Mouse (Mus musculus) adrenal gland, adult (tissue): Measurements from ENCODE around the gene Apbb1ip.

Experiments used
- DNase-seq, 2 experiments: peaks; one replicate each; pipeline ENCODE4 v3.0.0; 2022 to 2023; ENCODE audit warnings: low spot score in 1 of 2; ENCODE audit not compliant: inconsistent age in 2 of 2

The Apbb1ip gene

GRCm38 (mm10) chr2:22774181-22774751 is 372 bp downstream of the Apbb1ip start:
- DNase-seq, result peak; percentile 48 to 72

- no peak for DNase-seq
Measured at GRCm38 (mm10) chr2:22775213-22775612, 1.3 kb downstream of the Apbb1ip start.

GRCm38 (mm10) chr2:22775681-22776080 is 1.8 kb downstream of the Apbb1ip start:
- DNase-seq, result no peak

DNA sequence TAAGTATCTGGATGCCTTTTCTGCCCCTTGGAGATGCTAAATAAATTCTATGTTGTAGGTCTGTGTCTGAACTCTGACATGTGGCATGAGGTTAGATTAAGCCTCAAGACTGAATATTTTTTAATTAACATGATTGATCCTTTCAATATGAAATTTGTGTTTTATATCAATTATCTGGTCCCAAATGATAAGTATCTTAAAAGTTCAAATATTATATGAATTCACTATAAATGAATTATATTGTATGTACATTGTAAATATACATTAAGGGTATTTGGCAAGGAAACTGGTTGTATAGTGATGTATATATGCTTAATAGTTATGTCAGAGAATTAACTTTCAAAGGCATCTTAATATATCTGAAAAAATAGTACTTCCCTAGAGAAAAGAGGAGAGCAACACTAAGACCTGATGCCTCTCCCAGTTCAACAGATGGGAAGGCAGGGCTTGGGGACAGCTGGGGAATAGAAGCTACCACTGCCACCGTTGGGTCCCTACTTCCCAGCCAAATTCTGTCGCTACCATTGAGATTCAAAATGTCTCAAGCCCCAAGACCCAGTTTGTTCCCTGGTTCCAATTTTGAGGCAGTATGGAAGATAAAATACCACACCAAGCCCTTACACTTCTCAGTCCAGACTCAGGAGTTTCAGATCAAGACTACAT is 2.8 kb downstream of the Apbb1ip start:
- no peak for DNase-seq

DNA sequence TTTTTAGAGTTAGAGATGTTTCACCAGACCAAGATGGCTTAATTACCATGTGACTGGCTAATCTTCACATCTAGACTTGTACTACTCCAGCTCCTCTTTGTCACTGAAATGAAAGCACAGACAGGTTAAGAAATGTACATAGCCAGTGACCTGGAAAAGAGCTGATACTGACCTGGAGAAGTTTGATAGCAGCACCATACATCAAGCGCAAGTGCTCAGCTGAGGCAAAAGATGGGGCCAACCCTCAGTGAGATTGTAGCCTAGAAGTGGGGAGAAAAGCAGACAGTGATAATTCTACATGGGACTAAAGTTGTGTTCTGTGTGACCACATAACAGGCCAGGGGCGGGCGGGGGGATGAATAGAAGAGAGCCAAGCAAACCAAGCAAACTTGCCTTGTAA is 3.9 kb downstream of the Apbb1ip start:
- no peak for DNase-seq

GRCm38 (mm10) chr2:22780884-22781283 is 7.0 kb downstream of the Apbb1ip start:
- DNase-seq, result no peak

DNA sequence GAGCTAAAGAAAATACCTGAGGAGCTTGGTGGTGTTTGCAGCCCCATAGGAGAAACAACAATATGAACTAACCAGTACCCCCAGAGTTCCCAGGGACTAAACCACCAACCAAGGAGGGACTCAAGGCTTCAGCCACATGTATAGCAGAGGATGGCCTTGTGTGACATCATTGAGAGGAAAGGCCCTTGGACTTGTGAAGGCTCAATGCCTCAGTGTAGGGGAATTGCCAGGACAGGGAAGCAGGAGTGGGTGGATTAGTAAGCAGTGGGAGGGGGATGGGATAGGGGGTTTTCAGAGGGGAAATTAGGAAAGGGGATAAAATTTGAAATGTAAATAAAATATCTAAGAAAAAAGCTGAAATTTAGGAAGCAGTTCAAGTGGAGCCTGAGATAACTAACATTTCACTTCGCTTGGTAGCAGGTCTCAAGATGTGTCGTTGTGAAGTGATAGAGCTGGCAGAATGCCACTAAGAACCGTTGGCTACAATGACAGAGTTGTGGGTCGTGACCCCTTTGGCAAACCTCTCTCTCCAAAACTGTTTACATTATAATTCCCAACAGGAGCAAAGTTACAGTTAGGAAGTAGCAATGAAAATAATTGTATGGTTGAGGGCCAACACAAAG is 7.6 kb downstream of the Apbb1ip start:
- DNase-seq, result no peak

GRCm38 (mm10) chr2:22782057-22782456 is 8.2 kb downstream of the Apbb1ip start:
- DNase-seq, result no peak

GRCm38 (mm10) chr2:22783137-22783638 is 9.3 kb downstream of the Apbb1ip start:
- DNase-seq, result no peak

- DNase-seq, result no peak
Measured at GRCm38 (mm10) chr2:22784186-22784585, 10.3 kb downstream of the Apbb1ip start.

DNA sequence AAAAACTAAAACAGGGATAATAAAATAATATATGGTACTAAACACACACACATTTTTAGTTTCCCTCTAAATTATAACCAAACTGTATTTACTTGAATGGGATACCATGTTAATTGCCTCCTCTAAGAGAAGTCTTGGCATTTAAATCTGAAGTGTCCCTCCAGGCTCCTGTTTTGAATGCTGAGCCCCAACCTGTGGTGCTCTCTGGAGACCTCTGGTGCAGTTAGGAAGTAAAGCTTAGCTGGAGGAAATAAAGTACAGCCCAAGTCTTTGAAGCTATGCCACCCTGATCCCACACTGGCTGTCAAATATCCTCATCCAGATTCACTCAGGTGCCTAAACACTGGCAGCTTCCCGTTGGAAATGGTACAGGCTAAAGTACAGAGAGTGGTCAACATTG is 10.9 kb downstream of the Apbb1ip start:
- no peak for DNase-seq

GRCm38 (mm10) chr2:22788658-22789057 is 14.8 kb downstream of the Apbb1ip start:
- no peak for DNase-seq

DNA sequence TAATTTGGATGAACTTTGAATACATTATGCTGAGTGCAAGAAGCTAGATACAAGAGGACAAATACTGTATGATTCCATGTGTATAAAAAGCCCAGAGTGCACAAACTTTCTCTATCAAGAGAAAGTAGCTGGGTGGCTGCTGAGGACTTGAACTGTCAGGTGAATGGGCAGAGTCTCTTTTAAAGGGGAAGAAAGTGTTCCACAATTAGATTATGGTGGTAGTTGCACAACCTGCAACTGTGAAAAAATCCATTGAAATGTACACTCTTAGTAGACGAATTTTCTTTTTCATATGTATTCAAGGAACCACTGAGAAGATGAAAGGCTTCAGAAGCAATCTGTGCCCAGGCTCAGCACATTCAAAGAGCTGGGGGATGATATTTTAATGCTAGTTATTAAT is 15.7 kb downstream of the Apbb1ip start:
- no peak for DNase-seq

DNA sequence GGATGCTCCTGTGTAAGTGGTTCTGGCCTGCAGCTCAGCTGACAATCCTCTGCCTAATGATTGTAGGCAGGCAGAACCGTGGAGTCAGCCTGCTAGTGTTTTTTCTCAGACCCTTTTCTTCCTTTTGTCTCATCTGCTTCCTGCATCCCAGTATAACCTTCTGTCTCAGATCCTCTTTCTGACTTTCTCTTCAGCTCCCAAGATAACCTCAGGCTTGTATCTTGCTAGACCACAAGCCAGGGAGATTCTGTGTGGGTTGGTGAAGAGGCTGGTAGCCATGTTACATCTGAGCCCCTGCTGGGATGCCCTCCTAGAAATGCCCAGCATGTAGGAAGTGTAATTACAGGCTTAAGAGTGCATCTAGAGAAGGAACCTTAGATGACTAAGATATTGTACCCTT is 16.5 kb downstream of the Apbb1ip start:
- no peak for DNase-seq

GRCm38 (mm10) chr2:22795087-22795486 is 21.2 kb downstream of the Apbb1ip start:
- DNase-seq, result no peak

DNA sequence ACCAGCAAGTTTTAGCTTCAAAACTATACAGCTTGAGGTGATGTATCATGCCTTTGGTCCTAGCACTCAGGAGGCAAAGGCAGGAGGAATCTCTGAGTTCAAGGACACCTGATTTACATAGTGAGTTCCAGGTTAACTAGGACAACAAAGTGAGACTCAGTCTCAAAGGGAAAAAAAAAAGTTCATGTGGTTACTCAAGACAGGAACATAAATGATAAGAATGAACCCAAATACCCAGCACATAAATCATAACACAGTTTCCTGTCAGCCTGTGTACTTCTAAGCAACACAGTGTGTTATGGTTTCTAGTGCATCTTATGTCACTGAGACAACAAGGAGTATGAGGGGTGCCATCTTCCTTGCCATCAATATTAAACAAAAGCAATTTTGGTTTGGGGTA is 22.6 kb downstream of the Apbb1ip start:
- DNase-seq, result no peak

DNA sequence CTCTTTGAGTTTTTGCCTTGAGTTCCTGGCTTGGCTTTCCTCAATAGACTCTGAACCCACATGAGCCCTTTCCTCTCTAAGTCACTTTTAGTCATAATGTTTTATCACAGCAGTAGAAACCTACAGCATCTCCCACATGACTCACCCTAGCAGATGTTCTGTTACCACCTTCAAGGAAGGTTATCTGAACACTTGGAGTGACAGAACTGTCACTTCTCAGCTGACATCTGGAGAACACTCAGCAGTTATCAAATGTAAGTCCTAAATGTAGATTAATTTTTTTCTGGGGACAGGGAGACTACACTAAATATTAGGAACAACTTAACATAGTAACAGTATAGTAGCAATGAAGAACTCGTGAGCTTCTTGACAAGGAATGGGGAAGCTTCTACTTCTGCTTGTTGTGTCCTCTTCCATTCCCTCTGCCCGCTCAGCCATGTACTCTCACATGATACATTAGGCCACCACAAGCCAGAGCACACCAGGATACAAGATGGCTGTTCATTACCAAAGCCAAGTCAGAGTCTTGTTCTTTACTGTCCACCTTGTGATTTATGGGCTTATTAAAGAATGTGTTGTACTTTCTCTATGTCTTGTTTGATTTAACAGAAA is 25.6 kb downstream of the Apbb1ip start:
- no peak for DNase-seq

DNA sequence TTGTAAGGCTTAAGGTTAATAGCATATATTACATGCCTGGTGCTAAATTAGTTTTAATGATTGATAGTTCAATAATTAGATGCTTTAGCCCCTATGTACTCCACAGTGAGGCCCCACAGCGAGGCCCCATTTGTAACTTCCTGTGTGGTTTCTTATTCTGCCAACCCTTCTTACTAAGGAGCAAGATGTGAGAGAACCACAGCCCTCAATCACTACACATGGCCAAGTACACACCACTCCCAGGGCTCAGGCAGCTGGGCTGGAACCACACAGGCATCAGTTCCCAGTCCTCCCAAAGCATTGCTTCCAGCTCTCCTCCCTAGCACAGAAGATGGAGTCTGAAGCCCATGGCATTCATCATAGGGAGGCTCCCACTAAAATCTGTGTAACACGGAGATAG is 31.7 kb downstream of the Apbb1ip start:
- DNase-seq, result no peak

DNA sequence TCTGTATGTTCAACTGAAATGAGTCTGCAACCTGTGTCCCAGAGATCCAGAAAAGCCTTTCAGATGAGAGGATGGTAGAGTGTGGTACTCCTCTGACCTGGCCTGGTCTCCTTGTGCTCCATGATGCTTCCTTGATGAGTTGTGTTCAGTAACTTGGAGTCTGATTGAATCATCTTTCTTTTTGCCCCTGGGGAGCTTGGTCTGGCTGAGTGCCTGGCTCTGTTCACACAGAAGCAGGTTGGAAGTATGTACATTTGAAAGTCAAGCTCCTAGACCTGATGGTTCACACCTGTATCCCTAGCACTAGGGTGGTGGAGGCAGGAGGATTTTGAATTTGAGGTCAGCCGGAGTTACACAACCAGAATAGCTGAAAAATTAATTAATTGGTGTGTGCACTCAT is 32.7 kb downstream of the Apbb1ip start:
- no peak for DNase-seq

DNA sequence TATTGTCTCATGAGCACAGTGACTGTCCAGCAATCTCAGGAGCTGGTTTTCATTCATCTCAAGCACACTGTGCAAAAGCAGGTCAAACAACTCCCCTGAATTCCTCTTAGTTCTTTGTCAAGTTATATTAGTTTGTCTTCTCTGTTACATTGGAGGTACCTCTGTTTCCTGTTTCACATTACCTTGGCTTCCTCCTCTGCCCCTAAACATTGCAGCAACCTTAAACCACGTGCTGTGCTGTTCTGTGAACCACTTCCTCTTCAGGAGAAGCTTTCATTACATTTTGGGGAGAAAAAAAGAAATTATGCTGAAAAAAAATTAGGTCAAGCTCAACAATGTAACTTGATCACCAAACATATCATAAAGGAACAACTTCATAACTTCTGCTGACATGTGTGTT is 33.4 kb downstream of the Apbb1ip start:
- no peak for DNase-seq

DNA sequence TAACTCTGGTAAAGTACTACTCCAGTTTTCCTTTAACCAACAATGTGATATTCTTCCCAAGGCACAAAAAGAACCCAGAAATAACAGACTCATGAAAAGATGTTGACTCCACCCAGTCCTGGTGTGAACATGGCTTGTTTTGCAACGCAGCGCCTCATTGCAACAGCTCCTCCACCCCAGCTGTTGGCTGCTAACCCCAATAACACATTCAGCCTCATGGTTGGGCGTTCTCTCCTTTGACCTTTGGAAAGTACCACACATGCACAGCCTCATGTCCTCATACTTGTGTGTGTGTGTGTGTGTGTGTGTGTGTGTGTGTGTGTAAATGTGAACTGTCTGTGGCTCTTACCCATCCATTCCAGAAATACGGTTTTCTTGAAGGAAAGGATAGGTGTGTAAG is 37.0 kb downstream of the Apbb1ip start:
- DNase-seq, result no peak

- no peak for DNase-seq
Measured at GRCm38 (mm10) chr2:22811466-22811865, 37.6 kb downstream of the Apbb1ip start.
